Mouse (Mus musculus) liver, embryonic 12.5 days (tissue): ENCODE results near the gene Abr. TPM values are rescaled to one million over a fixed set of nuclear protein-coding genes. Genes with fewer than 3 reads are reported as not detected.

Experiments
- ATAC-seq: fragments of 200-750 bp; cut with Nextera tagmentation; 2 replicates; pipeline ENCODE4 v1.8.0; 2017; ENCODE audit warnings: moderate number of reproducible peaks, mild to moderate bottlenecking, moderate library complexity
- H3K27ac ChIP-seq: fragments of 300-500 bp; sonication (generic); 2 replicates; pipeline ENCODE4 v1.5.1; 2016; ENCODE audit warnings: mild to moderate bottlenecking
- H3K27me3 ChIP-seq: fragments of 300-500 bp; sonication (generic); replicated peaks from 2 replicates; pipeline ENCODE4 v1.6.1; 2016; ENCODE audit warnings: mild to moderate bottlenecking, moderate library complexity
- H3K36me3 ChIP-seq: fragments of 300-500 bp; sonication (generic); 2 replicates; pipeline ENCODE4 v1.6.1; 2016; ENCODE audit warnings: mild to moderate bottlenecking, moderate library complexity
- H3K4me1 ChIP-seq: fragments of 300-500 bp; sonication (generic); 2 replicates; pipeline ENCODE4 v1.6.1; 2016
- H3K4me2 ChIP-seq: fragments of 300-500 bp; sonication (generic); 2 replicates; pipeline ENCODE4 v1.6.1; 2016; ENCODE audit warnings: mild to moderate bottlenecking, moderate library complexity
- H3K4me3 ChIP-seq: fragments of 300-500 bp; sonication (generic); 2 replicates; pipeline ENCODE4 v1.5.1; 2016; ENCODE audit warnings: mild to moderate bottlenecking, moderate library complexity
- H3K9ac ChIP-seq: fragments of 300-500 bp; sonication (generic); 2 replicates; pipeline ENCODE4 v1.6.1; 2016; ENCODE audit warnings: mild to moderate bottlenecking, moderate library complexity
- H3K9me3 ChIP-seq: fragments of 300-500 bp; sonication (generic); replicated peaks from 2 replicates; pipeline ENCODE4 v1.6.1; 2016; ENCODE audit warnings: mild to moderate bottlenecking, moderate library complexity
- WGBS: fragments of 180-500 bp; shearing (Covaris S2); methylation state at CpG from one replicate; pipeline ENCODE4 v1.1.7; 2016; ENCODE audit not compliant: insufficient replicate concordance; 5-methylcytosine and 5-hydroxymethylcytosine counted together
- polyA plus RNA-seq: library from polyadenylated mRNA; unstranded; fragments of >200 nt; fragmentation: Nextera tagmentation; extraction: Ambion mirVana; gene quantifications from 2 replicates; pipeline ENCODE4 v1.2.1, GENCODE M21; 2016

Abr gene
- polyA plus RNA-seq, 1 experiment from 2014 or later: 5.8 TPM

DNA sequence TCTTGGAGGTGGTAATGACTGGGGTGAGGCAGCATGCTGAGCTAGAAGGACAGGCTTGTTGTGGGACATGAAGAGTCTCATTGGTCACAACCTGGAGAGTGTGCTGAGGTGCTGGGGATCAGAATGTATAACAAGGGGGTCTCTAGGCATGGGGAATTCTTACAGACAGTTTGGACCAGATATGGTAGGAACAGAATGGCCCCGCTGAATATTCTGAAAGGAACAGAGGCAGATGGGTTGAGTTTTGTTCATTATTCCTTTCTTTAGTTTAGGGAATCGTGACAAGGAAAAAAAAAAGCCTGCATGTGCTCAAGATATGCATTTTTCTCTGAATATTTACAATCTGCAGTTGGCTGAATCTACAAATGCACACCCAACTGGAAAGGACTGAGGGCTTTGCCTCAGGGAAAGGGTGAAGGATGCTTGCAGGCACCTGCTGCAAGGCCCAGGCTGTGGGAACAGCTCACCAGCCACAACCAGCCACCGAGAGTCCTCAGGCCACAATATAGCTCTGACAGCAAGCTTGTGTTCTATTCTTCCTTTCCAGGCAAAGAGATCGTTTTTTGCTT is 73.9 kb downstream of the Abr start:
- H3K4me2 ChIP-seq: no peak overlapping the region
- 62% methylated on average over 4 of the region's 4 CpGs for WGBS

DNA sequence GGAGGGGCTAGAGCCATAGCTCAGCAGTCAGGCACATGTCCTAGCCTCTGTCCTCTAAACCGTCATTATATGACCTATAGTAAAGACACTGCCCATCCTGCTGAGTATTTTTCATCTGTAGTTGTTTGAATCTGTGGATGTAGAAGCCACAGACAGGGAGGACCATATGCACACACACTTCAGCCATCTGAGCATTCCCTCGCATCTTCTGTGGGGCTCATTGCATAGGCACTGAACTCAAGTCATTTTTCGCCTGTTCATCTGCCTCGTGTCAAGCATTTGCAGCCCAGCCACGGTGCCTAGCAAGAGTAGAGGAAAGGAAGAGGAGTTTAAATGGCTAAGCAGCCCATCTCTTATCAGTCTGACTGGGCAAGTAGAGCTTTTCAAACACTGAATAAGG is 74.7 kb downstream of the Abr start:
- no peak for ATAC-seq
- 56% methylated on average over 5 of the region's 5 CpGs for WGBS
- Histone ChIP-seq H3K9ac (no peak overlapping the region), H3K4me3 (no peak overlapping the region), H3K36me3 (no peaks in the 10 kb centered on the region), H3K27ac (no peak overlapping the region), H3K4me2 (no peak overlapping the region), H3K4me1 (no peaks in the 10 kb centered on the region), H3K27me3 (no peaks in the 10 kb centered on the region), H3K9me3 (no peaks in the 10 kb centered on the region)

More for the DNA sequence above, 73.9 kb downstream of the Abr start:
- H3K36me3 ChIP-seq: no peaks in the 10 kb centered on the region
- H3K9me3 ChIP-seq: no peaks in the 10 kb centered on the region
- H3K4me1 ChIP-seq: no peaks in the 10 kb centered on the region
- no peaks in the 10 kb centered on the region for H3K27me3 ChIP-seq
- H3K27ac ChIP-seq: no peak overlapping the region
- no peak overlapping the region for H3K4me3 ChIP-seq
- no peak overlapping the region for H3K9ac ChIP-seq
- no peak for ATAC-seq

DNA sequence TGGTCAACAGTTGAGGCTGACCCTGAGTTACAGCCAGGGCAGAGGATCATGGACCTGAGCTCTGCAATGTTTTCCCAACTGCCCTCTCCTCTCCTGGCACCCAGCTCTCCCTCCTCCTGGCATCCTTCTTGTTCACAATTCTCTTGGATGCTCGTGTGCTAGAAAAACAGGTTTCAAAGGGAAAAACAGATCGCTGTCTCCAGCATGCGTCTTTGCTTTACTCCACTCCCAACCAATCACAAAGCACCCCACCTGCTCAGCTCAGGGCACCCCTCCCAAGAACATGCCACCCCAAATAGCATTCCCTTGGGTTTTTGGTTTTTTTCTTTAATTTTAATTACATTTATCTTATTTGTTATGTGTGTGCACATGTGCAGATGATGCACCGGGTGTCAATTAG is 75.7 kb downstream of the Abr start:
- 67% methylated on average over 4 of the region's 4 CpGs for WGBS
- no peak for ATAC-seq
- H3K4me1 ChIP-seq: no peaks in the 10 kb centered on the region

DNA sequence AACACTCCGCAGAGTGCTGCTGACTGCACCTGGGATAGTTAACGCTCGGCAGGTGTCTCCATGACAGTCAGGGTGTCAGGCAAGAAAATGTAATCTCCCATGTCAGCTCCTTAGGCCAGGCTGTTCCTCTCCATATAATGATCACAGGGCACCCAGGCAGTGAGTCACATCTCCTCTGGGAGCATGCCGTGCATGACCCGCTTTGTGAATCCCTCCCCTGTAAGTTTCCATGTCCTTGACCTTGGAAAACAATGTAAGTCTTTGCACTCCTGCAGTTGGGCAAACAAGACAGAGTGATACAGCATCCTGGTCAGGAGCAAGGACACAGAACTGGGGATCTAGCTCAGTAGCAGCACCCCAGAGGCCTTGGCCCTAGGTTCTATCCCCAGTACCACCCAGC is 78.8 kb downstream of the Abr start:
- Histone ChIP-seq H3K9ac (no peak overlapping the region), H3K4me1 (no peaks in the 10 kb centered on the region), H3K27ac (no peak overlapping the region), H3K36me3 (no peaks in the 10 kb centered on the region), H3K4me2 (no peak overlapping the region), H3K4me3 (no peak overlapping the region), H3K27me3 (peaks cover 4% of the 10 kb centered on the region; the same call in 1 of the 2 replicates), H3K9me3 (no peaks in the 10 kb centered on the region)
- WGBS: 68% methylated on average over 5 of the region's 5 CpGs
- ATAC-seq: no peak

More for the DNA sequence above, 75.7 kb downstream of the Abr start:
- Histone ChIP-seq H3K36me3 (no peaks in the 10 kb centered on the region), H3K27ac (no peak overlapping the region), H3K4me3 (no peak overlapping the region), H3K9me3 (no peaks in the 10 kb centered on the region), H3K4me2 (no peak overlapping the region), H3K27me3 (0 out of 2 replicates have a peak, but pooled peaks cover 4% of the 10 kb centered on the region), H3K9ac (no peak overlapping the region)

DNA sequence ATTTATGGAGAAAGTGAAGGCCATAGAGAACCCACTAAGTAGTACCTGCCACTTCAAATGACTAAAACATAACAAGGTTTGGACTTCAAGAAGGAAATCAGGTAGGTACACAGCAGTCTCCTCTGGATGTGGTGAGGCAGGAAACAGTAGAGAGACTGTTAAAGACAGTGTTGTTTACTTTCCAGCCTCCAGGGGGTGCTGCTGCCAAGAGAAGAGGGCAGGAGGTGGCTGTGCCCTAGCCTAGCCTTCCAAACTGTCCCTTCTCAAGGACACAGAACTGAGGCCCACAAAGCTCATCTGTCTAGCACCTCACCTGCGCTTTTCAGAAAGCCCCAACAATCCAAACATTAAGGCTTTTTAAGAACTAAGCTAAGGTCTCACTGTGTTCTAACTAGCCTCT is 81.1 kb downstream of the Abr start:
- no peak for ATAC-seq
- Histone ChIP-seq H3K27ac (no peak overlapping the region), H3K9ac (no peak overlapping the region), H3K36me3 (no peaks in the 10 kb centered on the region), H3K4me3 (no peak overlapping the region), H3K4me1 (no peaks in the 10 kb centered on the region), H3K4me2 (no peak overlapping the region), H3K27me3 (peaks cover 4% of the 10 kb centered on the region; the same call in 1 of the 2 replicates), H3K9me3 (no peaks in the 10 kb centered on the region)
- WGBS: 24% methylated on average over 1 of the region's 1 CpGs

DNA sequence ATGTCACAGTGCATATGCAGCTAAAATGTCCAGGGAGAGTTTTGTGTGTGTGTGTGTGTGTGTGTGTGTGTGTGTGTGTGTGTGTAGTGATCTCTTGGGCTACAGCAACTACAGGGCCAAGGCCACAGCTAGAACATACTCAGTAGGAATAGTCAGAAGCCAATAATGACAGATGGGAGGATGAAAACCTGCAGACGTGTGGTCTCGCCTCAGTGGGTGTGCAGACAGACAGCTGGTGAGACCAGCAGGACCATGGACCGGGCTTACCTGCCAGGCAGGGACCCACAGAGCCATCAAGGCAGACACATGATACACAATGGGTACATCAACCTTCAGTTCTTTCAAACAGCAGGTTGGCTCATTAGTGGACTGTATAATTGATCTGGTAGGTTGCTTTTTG is 84.7 kb downstream of the Abr start:
- H3K27ac ChIP-seq: no peak overlapping the region
- H3K36me3 ChIP-seq: no peaks in the 10 kb centered on the region
- no peaks in the 10 kb centered on the region for H3K9me3 ChIP-seq
- no peaks in the 10 kb centered on the region for H3K4me1 ChIP-seq
- no peak overlapping the region for H3K9ac ChIP-seq
- no peak for ATAC-seq
- peaks cover 4% of the 10 kb centered on the region; the same call in 1 of the 2 replicates for H3K27me3 ChIP-seq
- WGBS: 54% methylated on average over 3 of the region's 3 CpGs
- no peak overlapping the region for H3K4me2 ChIP-seq
- H3K4me3 ChIP-seq: no peak overlapping the region

DNA sequence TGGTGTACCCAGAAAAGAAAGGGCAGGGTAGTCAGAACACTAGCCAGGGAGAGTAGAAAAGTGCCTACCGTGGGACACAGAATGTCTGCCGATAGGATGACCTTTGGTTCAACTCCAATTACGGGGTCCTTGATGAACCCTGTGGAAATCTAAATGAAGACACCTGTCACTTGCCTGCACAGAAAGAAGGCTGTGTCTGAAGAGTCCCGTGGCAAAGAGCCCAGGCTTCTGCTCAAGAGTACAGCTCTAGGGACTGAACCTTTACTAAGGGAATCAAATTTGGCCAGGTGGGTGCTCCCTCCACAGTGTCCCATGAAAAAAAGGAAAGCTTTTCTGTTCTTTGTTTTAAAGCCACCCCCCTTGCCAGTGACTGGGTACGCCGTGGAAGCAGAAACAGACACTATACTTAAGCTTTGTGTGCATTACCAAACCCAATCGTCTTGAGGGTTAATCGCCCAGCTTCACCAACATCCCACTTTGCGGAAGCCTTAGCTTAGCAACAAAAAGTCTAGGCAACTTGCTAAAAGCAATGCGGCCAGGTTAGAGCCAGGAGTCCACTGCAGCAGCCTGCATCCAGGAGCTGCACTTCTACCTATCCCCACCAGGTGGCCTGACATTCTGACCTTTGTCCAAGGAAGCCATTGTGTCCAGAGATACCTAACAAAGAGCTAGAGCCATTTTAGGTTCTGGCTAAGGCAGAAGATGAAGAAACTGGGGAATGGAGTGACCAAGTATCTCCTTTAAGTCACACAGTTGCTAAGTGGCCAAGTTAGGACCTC is 85.3 kb downstream of the Abr start:
- no peaks in the 10 kb centered on the region for H3K9me3 ChIP-seq
- no peak overlapping the region for H3K4me3 ChIP-seq
- ATAC-seq: no peak
- H3K4me1 ChIP-seq: no peaks in the 10 kb centered on the region
- no peak overlapping the region for H3K9ac ChIP-seq
- H3K36me3 ChIP-seq: no peaks in the 10 kb centered on the region
- no peak overlapping the region for H3K27ac ChIP-seq
- H3K4me2 ChIP-seq: no peak overlapping the region
- no peaks in the 10 kb centered on the region; the same call in 1 of the 2 replicates for H3K27me3 ChIP-seq
- WGBS: 57% methylated on average over 10 of the region's 10 CpGs

DNA sequence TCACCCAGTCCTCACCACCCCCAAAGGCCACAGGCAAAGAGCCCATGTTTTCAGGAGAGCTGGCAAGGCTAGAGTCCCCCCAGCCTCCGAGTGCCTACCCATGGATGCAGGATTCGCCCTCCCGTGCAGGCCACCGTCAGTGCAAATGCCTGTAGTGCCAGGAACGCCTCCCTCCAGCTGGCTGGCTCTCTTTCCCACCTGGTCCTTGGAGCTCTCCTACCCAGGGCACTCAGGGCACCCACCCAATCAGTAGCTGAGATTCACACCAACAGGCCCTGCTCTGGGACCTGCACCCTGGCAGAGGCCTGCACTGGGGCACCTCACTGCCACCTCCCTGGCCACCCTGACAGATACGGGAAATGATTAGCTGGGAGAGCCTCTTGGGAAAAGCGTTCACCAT is 90.1 kb downstream of the Abr start:
- Histone ChIP-seq H3K36me3 (no peaks in the 10 kb centered on the region), H3K4me2 (no peak overlapping the region), H3K27ac (no peak overlapping the region), H3K4me1 (no peaks in the 10 kb centered on the region), H3K4me3 (no peak overlapping the region), H3K9ac (no peak overlapping the region), H3K27me3 (no peaks in the 10 kb centered on the region), H3K9me3 (no peaks in the 10 kb centered on the region)
- ATAC-seq: no peak
- 57% methylated on average over 7 of the region's 7 CpGs for WGBS

DNA sequence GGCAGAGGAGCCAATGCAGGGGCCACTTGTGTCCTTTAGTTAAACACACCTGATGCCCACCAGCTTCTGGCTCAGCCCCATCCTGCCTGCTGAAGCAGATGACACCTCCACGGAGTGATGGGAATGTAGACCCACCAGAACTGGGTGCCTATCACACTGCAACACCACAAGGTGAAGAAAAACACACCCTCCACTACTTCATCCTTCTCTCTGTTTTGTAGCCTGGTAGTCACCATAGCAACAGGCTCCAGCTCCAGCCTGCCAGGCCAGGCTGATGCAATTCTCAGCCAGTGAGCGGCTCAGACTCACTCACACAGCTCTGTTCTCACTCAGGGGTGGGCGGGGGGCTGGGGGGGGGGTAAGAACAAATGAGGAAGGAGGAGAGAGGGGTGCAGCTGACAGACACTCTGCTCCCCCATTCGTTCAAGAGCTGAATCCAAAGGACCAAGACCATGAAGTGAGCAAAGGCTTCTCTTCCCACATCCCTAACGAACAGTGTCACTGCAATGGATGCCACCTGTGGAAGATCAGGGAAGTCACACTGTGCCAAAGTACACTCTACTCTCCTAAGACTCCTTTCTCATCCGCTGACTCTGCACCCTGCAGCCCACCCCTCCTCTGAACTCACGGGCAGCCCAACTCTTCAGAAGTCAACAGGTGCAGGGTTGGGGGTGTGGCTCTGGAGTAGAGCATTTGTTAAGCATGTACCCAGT is 91.0 kb downstream of the Abr start:
- 45% methylated on average over 7 of the region's 7 CpGs for WGBS
- no peaks in the 10 kb centered on the region for H3K36me3 ChIP-seq
- no peaks in the 10 kb centered on the region for H3K4me1 ChIP-seq

DNA sequence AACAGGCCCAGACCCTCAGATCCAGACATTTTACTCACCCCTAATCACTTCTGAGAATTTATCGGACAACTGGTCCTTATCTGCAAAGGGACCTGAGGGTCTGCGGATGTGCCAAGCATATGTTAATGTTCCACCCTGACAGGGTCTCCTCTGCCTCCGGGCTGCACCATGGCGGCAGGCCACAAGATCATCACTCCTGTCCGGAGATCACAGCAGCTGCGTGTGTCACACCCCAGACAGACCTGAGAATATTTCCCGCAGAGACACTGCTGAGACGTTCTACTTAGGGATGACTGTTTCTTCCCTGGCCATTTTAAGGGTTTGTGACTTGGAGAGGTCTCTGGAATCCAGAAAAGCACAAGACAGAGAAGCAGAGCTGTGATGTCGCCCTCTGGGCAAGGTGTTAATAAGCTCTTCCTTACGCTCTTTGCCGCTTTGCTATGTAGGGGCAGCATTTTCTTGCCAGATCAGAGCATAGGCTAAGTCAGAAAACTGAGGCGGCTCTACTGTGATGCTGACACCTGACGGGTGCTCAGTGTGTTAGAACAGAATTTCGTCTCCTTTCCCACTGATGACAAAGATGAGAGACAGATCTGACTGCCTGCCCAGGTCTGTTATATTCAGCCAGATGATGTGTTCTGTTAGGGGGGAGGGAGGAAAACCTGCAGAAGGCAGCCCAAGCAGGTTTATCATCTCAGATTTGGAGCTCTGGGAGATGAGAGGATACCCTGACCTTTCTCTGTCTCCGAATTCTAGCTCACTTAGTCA is 91.8 kb downstream of the Abr start:
- H3K9ac ChIP-seq: no peak overlapping the region
- H3K27ac ChIP-seq: no peak overlapping the region
- H3K4me3 ChIP-seq: no peak overlapping the region
- WGBS: 57% methylated on average over 15 of the region's 15 CpGs
- no peak overlapping the region for H3K4me2 ChIP-seq
- no peaks in the 10 kb centered on the region for H3K4me1 ChIP-seq
- H3K9me3 ChIP-seq: no peaks in the 10 kb centered on the region
- H3K36me3 ChIP-seq: no peaks in the 10 kb centered on the region
- ATAC-seq: no peak
- no peaks in the 10 kb centered on the region for H3K27me3 ChIP-seq

More for the DNA sequence above, 91.0 kb downstream of the Abr start:
- no peak for ATAC-seq
- Histone ChIP-seq H3K27ac (no peak overlapping the region), H3K9me3 (no peaks in the 10 kb centered on the region), H3K4me2 (no peak overlapping the region), H3K27me3 (no peaks in the 10 kb centered on the region), H3K9ac (no peak overlapping the region), H3K4me3 (no peak overlapping the region)

DNA sequence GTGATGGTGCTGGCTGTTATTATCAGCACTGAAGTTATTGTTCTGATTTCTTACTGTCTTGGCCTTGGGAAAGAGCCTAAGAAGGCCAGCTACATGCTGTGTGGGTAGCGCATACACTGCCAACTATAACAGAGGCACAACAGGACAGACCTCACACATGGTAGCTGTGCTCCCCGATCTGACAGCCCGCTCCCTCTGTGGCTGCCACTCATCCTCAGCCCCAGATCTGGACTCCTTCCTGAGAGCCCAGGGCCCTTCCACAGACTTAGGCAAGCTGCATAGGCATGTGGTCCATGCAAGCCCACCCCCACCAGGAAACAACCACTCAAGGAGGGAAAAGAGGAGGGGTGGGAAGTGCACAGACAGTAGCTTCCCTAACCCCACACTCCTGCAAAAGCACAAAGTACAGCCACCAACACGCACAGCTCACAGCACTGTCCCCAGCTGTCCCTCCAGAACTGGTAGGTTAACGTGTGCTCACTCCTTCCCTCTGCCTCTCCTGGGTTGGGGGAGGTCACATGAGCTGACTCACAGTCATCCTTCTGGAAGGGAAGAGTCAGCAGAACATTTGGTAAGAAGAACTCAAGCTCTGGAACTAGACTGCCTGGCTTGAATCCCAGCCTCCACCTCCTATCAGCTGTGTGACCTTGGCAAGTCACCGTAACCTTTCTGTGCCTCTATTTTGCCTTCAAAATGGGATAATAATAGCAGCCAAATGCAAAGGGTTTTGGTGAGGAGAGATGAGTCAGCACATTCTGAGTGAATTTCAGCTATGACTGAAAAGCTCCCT is 92.6 kb downstream of the Abr start:
- H3K4me3 ChIP-seq: no peak overlapping the region
- 57% methylated on average over 6 of the region's 6 CpGs for WGBS
- H3K27ac ChIP-seq: no peak overlapping the region
- no peak overlapping the region for H3K9ac ChIP-seq
- no peak for ATAC-seq
- H3K9me3 ChIP-seq: no peaks in the 10 kb centered on the region
- H3K4me1 ChIP-seq: no peaks in the 10 kb centered on the region
- H3K27me3 ChIP-seq: no peaks in the 10 kb centered on the region
- H3K4me2 ChIP-seq: no peak overlapping the region
- no peaks in the 10 kb centered on the region for H3K36me3 ChIP-seq
